Mouse (Mus musculus): Measurements from ENCODE around the gene Ung. TPM values are rescaled to one million over a fixed set of nuclear protein-coding genes. Genes with fewer than 3 reads are reported as not detected.

Ung gene
- total RNA-seq, 1 experiment from 2014 or later, result 5.5 TPM

DNA sequence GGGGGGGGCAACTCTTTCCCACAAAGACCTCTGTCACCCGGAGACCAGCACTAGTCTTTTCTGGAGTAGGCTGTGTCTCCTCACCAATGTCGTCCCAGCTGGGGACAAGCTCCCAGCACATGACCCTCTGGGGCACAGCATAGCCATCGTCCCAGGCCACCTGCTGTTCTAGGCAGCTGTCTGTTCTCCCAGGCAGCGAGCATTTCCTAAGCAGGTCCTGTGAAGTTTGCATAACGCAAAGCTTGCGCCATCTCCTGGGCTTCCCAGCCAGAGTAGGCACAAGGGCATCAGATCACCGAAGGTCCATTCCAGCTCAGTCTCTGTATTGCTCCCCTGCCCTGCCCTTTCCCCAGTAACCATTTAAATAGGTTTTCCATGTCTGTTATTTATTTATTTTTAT lies 27.1 kb downstream of the Ung start:
- no peak for ATAC-seq (ENCODE audit: extremely low read depth, insufficient number of reproducible peaks, low FRiP score, poor library complexity, severe bottlenecking)

GRCm38 (mm10) chr5:114161424-114161823 lies 31.2 kb downstream of the Ung start:
- ATAC-seq (ENCODE audit: extremely low read depth, insufficient number of reproducible peaks, low FRiP score, poor library complexity, severe bottlenecking), result no peak

GRCm38 (mm10) chr5:114162106-114162815 lies 32.1 kb downstream of the Ung start:
- ATAC-seq (ENCODE audit: extremely low read depth, insufficient number of reproducible peaks, low FRiP score, poor library complexity, severe bottlenecking), result no peak

DNA sequence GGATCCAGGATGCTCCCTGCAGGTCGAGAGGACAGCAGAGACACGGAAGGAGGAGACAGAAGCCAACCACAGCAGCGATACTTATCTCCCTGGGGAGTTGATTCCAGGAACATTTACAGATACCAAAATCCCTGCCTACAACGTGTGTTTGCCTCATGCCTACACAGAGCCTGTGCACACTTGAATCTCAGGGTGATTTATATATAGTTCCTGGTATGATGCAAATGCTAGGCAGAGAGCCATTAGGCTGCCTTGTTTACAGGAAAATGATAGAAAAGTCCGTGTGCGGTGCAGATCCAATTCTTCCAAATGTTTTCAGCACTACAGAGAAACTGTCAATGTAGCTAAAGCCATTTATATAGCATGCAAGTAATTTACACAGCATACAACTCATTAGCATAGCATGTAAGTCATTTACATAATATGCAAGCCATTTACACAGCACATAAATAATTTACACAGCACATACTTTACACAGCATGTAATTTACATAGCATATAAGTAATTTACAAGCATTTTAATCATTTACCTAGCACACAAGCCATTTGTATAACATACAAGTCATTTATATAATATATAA lies 33.0 kb downstream of the Ung start:
- ATAC-seq (ENCODE audit: extremely low read depth, insufficient number of reproducible peaks, low FRiP score, poor library complexity, severe bottlenecking), result no peak

GRCm38 (mm10) chr5:114170345-114170744 lies 40.2 kb downstream of the Ung start:
- ATAC-seq (ENCODE audit: extremely low read depth, insufficient number of reproducible peaks, low FRiP score, poor library complexity, severe bottlenecking), result no peak

- 0 out of 2 replicates have a peak, but pooled peaks have one; percentile 41 for ATAC-seq (ENCODE audit: extremely low read depth, insufficient number of reproducible peaks, low FRiP score, poor library complexity, severe bottlenecking)
These were observed 42.8 kb downstream of the Ung start for GRCm38 (mm10) chr5:114172936-114173335.

DNA sequence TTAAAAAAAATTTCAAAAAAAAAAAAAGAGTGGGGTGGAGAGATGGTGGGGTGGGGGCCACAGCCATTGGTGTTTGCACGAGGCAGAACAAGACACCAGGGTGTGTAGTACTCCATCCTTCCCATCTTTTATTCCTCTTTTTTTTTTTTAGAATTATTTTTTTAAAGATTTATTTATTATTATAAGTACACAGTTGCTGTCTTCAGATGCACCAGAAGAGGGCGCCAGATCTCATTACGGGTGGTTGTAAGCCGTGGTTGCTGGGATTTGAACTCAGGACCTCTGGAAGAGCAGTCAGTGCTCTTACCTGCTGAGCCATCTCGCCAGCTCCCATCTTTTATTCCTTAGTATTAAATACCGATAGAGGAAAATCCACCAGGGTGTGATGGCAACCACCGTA lies 43.3 kb downstream of the Ung start:
- no peak for ATAC-seq (ENCODE audit: extremely low read depth, insufficient number of reproducible peaks, low FRiP score, poor library complexity, severe bottlenecking)

GRCm38 (mm10) chr5:114173877-114174581 lies 43.8 kb downstream of the Ung start:
- ATAC-seq (ENCODE audit: extremely low read depth, insufficient number of reproducible peaks, low FRiP score, poor library complexity, severe bottlenecking), result no peak

- ATAC-seq (ENCODE audit: extremely low read depth, insufficient number of reproducible peaks, low FRiP score, poor library complexity, severe bottlenecking), result no peak
These were observed 44.5 kb downstream of the Ung start for GRCm38 (mm10) chr5:114174639-114175038.

- ATAC-seq (ENCODE audit: extremely low read depth, insufficient number of reproducible peaks, low FRiP score, poor library complexity, severe bottlenecking), result no peak
These were observed 45.5 kb downstream of the Ung start for GRCm38 (mm10) chr5:114175596-114176171.

- no peak for ATAC-seq (ENCODE audit: extremely low read depth, insufficient number of reproducible peaks, low FRiP score, poor library complexity, severe bottlenecking)
These were observed 46.6 kb downstream of the Ung start for GRCm38 (mm10) chr5:114176548-114177400.

GRCm38 (mm10) chr5:114177966-114178719 lies 48.0 kb downstream of the Ung start:
- ATAC-seq (ENCODE audit: extremely low read depth, insufficient number of reproducible peaks, low FRiP score, poor library complexity, severe bottlenecking), result no peak

GRCm38 (mm10) chr5:114179541-114179940 lies 49.4 kb downstream of the Ung start:
- ATAC-seq (ENCODE audit: extremely low read depth, insufficient number of reproducible peaks, low FRiP score, poor library complexity, severe bottlenecking), result no peak

GRCm38 (mm10) chr5:114183493-114183892 lies 53.3 kb downstream of the Ung start:
- ATAC-seq (ENCODE audit: extremely low read depth, insufficient number of reproducible peaks, low FRiP score, poor library complexity, severe bottlenecking), result no peak

DNA sequence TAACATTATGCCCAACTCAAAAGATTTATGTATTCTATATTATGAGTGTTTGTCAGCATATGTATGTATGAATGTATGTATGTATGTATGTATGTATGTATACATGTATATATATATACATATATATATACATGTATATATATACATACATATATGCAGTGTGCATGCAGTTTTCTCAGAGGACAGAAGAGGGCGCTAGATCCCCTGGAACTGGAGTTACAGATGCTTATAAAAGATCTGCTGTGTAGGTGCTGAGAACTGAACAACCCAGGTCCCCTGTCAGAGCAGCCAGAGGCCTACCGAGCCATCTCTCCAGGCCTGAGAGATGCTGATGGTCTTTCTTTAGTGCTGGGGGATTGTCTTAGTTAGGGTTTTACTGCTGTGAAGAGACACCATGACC lies 56.9 kb downstream of the Ung start:
- ATAC-seq (ENCODE audit: extremely low read depth, insufficient number of reproducible peaks, low FRiP score, poor library complexity, severe bottlenecking), result no peak
